Mouse (Mus musculus): Measurements from ENCODE around the gene Olfr490.

The Olfr490 gene

DNA sequence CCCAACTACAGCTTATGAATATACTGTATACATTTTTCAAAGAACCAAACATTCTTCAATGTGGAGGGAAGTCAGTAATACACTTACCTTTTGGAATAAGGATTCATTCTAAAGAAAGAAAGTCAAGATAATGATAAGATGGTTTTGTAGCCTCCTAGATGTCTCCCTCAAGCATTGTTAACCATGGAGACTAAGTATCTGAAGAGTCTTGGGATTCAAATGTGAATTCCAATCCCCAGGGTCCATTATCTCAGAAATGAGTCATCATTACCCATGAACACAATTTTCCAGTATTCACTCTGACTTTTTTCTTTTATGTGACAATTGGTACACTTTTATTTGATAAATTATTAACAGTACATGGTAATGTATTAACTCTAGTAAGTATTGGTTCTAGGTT, at the start of gene Olfr490:
Gene Olfr490 (minus strand): TSS at position 101 of the 400 bp plus-strand sequence.
- no peak for DNase-seq (ENCODE audit: low read depth, low spot score)

GRCm38 (mm10) chr7:108323574-108323973, 34.8 kb upstream of the Olfr490 start, which contains the start of gene Olfr492:
TSS of gene Olfr492 (minus strand) at chr7:108323674.
- DNase-seq (ENCODE audit: low read depth, low spot score), result no peak

GRCm38 (mm10) chr7:108313151-108313550, 24.4 kb upstream of the Olfr490 start, which contains the start of gene Olfr491:
TSS of gene Olfr491 (plus strand) at chr7:108313451.
- DNase-seq (ENCODE audit: low read depth, low spot score), result no peak

GRCm38 (mm10) chr7:108258247-108258646, 30.5 kb downstream of the Olfr490 start, which contains the start of gene Olfr488:
TSS of gene Olfr488 (minus strand) at chr7:108258347.
- DNase-seq (ENCODE audit: low read depth, low spot score), result no peak
